Mouse (Mus musculus) frontal cortex, postnatal 25 days (tissue): Measurements from ENCODE around the gene Prune2.

Experiments
- DNase-seq, 2 experiments: peaks; one replicate each; pipeline ENCODE4 v3.0.0; 2022; ENCODE audit warnings: low spot score in 2 of 2

Prune2 gene

GRCm38 (mm10) chr19:16955613-16956271 is at the start of gene Prune2:
Gene Prune2, plus strand, starts transcription at chr19:16956118.
- DNase-seq = peak in 1 of 2 experiments; percentile 19

DNA sequence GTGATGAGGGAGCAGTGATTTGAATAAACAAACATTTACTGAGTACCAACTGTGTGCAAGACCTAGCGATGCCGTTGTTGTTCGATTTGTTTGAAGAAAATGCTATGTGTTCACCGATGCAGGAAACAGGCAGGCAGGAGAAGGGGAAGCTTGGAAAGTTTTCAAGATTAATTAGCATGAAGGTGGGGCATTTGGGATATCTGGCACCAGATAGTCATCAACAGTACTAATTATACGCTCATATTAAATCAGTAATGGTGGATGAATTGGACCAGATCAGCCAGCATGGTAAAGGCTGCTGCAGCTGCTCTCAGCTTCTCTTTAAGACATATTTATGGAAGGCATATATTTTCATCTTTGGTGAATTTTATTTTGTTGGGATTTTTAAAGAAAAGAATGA is 44.4 kb upstream of the Prune2 start:
- DNase-seq = no peak

GRCm38 (mm10) chr19:16924516-16924915 is 31.4 kb upstream of the Prune2 start:
- no peak for DNase-seq

DNA sequence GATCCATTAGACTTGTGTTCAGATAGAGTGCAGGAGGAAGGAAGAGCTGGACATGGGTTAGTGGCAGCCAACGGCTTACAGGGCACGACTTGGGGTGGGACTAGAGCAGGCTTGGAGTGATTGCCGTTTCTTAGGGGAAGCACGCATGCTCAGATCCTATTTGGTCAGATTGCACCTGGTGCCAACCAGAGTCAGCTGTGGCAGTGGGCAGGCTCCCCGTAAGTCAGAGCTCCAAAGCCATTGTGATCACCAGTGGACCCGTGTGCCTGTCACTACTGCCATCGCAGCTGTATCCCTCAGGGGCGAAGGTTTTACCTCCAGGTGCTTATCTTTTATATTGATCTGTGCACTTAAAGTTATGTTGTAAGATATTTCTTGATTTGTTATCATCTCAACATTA is 21.3 kb upstream of the Prune2 start:
- DNase-seq = no peak

GRCm38 (mm10) chr19:16948794-16949313 is 7.1 kb upstream of the Prune2 start:
- DNase-seq = no peak

- DNase-seq = no peak
Measured at GRCm38 (mm10) chr19:16949341-16949740, 6.6 kb upstream of the Prune2 start.

DNA sequence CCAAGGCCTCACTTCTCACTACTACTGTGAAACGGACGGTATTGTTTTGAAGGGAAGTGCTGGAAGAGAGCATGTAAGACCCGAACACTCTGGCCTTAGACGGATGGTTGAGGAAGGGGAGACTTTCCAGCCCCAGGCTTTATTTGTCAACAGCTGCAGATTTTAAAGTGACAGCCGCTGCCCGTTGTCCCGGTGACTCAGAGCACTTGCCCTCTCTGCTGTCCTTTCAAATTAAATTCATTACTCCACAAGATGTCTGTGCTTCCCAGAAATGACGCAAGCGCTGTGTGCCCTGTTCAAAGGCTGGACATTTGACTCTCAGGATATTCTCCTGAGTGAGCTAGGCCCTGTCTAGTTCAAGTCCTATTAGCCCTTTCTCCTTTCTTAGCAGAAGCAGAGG is 5.9 kb upstream of the Prune2 start:
- DNase-seq = no peak

DNA sequence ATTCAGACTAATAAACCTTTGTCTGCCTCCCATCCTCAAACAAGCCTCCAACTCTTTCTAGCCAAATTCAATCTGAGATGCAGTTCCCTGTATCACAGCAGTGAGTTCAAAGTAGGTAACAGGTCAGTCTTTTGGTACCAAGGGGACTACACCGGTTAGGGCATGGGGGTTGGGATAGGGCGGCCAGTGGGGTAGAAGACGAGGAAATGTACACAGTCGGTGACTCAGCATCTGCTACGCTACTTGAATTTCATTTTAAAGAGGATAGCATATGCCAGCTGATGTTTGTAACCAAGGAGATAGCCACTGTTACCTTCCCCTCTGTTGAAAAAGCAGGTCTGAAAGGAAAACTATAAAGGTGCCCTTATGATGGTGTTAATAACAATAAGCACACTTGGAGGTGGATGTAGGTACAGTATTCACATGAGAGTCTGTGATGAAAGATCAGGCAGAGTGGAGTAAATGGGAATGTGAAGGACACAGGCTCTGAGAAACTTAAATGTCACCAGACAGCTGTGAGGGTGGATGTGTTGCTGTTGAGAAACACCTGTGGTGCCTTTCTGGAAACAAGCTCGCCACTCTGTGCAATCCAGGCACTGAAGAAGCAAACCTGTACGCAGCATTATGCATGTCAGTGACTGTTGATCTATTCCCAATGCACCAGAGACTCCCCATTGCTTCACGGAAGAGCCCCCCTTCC is 5.1 kb upstream of the Prune2 start:
- no peak for DNase-seq

- no peak for DNase-seq
Measured at GRCm38 (mm10) chr19:16954736-16955135, 1.2 kb upstream of the Prune2 start.

DNA sequence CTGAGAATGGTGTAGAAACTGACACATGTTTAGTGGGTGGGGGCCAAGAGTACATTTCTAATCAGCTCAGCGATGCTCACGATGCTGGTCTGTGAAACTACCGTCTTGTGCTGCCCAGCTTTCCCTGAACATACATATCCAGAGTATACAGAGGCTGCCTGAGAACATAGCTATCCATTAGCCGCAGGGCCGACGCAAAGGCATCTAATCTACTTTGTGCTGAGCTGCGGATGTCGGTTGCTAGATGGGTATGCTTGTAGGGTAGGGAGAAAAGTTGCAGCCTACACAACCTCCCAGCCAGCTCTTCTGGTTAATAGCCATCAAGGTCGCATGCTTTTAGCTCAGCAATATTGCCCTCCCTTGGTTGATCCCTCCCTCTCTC is 696 bp upstream of the Prune2 start:
- DNase-seq = no peak

DNA sequence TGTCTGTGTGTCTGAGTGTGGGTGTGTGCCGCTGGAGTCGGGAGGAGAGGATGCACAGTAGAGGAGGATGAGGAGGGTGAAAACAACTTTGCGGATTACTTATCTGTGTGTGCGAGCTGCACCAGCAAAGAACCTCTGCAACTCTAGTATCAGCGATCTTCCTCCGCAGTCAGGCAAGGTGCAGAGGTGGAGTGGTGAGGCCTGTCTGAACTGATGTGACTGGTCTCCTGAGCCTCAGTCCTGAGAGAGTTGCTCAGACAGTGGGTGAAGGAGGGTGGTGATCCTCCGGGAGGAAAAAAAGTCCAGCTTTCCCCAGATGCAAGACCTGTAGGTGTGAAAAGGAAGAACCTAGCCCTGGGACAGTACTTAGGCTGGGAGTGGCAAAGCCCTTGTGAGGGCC is 401 bp downstream of the Prune2 start:
- DNase-seq = no peak

DNA sequence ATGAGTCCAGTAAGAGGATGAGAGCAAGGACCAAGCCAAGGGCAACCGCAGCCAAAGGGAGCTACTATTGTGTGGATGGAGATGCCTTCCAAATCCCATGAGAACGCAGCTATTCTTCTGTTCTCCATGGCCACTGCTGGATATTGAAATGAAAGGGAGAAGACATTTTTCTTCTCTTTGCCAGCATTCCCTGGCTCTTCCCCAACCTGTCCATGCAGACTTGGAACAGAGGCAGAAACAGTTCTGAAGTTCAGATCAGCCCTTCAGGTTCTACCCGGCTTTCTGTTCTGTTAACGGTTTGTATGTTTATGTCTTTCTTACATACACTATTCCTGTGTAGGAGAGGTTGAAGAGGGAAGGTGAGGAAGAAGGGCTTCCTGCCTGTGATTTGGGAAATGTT is 3.1 kb downstream of the Prune2 start:
- DNase-seq = no peak

DNA sequence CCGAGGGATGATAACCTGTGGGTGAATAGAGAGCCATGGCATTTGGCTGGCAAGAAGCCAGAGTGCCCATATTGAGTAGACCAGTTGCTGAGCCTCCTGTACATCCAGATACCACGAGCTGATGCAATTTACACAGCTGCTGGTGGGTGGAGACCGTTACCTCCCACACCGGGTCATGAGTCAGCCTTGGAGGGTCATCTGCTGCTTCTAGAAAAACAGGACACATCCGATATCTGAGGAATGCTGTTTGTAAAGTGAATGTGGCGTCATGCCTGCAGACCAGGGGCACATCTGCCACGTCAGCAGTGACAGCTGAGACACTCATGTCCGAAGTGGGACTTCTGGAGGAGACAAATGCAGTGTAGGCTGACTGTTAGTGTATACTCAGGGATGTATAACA is 3.6 kb downstream of the Prune2 start:
- no peak for DNase-seq

GRCm38 (mm10) chr19:16961036-16961435 is 5.1 kb downstream of the Prune2 start:
- no peak for DNase-seq

- no peak for DNase-seq
Measured at GRCm38 (mm10) chr19:16963178-16963577, 7.3 kb downstream of the Prune2 start.

DNA sequence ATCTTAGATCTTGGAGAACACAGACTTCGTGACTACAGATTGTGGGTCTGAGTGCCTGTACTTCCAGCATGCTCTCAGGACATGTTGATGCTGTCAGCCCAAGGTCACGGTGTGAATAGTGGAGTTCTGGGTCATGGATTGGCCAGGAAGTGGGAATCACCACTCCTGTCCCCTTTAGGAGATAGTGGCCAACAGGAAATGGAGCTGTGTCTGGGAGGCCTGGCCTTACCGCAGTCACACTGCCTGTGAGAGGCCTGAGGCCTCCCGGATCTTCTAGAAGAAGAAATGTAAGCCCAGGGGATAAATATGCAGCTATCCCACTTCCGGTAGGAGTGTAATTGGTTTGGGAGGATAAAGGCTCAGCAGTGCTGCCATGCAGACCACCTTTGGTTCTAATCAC is 12.8 kb downstream of the Prune2 start:
- DNase-seq = no peak

DNA sequence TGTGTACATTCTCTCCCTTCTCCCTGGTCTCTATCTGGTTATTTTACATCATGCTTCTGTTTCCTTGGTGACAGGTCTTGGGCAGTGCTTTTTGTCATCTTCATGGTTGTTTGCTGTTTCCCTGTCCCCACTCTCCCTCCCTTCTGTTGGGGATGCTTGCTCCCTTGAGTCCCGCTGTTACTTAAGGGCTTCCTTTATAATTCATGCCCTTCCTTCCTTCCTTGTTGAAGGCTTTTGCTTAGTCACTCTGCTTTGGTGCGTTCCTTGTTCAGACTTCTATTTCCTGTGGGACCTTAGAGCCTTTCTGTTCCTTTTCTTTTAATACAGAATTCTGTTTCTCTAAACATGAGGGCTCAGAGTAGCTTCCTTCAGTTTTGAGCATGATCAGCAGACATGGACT is 14.7 kb downstream of the Prune2 start:
- DNase-seq = no peak

DNA sequence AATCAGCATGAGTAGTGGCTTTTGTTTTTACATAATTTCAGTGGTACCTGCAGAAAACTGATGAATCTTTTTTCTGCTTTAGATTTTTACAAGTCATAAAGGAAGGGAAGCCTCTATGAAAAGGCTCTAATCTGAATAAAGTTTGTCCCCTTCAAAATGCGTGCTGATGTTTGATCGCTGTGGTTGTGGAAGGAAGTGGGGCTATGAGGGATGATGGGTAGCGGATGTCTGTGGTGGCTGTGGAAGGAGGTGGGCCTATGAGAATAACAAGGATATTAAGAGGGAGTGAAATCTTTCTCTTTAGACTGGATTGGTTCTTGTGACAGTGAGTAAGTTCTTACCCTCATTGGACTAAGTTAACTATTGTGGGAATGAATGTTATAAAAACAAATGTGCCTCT is 23.0 kb downstream of the Prune2 start:
- DNase-seq = no peak

GRCm38 (mm10) chr19:16981743-16982142 is 25.8 kb downstream of the Prune2 start:
- no peak for DNase-seq

DNA sequence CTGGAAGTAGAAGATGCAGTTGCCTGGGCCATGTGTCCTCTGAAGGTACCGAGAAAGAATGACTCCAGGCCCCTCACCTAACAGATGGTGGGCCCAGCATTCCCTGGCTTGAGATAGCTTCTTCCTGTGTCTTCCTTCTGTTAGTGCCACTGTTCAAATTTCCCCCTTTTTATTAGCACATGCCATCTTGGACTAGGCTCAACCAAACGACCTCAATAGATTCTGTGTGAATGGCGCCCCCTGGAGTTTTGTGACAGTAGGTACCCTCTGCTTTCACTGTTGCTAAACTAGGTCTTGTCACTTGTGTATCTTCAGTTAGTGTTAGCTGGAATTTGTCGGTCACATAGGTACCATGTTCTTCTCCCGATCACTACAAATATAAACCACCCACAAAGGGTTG is 29.0 kb downstream of the Prune2 start:
- peak; percentile 3 to 20 for DNase-seq

DNA sequence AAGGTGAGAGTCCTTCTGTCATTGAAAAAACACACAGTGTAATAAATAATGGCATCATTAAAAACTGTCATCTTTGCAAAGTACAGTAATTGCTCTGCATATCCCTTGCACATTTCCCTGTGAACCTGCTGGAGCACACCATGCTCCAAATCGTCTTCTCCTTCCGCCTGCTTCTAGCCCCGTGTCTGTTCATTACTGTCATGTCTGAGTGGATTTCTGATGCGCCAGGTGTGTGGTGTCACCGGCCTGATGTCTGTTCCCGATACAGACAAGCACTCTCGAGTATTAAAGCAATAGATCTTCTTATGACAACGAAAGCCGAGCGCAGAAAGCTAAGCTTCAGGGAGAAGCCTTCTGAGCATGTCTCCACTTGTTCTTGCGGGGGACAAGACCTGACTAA is 32.1 kb downstream of the Prune2 start:
- DNase-seq = no peak

DNA sequence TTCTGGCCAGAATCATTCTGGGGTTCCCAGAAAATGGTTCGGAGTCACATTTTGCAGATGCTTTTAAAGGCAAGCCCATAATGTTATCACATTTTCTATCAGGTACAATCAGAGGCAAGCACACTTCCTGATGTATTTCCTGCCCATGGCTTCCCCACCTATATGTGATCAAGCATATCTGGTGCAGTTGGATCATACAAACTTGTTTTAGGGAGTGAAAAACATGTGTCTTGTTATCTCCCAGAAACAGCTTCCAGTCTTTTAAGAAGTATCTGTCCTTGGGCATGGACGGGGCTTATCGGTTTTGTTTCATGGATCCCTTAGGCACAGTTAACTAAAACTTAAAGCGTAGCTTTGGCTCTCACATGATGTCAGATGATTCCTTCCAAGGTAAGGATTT is 36.2 kb downstream of the Prune2 start:
- DNase-seq = no peak

DNA sequence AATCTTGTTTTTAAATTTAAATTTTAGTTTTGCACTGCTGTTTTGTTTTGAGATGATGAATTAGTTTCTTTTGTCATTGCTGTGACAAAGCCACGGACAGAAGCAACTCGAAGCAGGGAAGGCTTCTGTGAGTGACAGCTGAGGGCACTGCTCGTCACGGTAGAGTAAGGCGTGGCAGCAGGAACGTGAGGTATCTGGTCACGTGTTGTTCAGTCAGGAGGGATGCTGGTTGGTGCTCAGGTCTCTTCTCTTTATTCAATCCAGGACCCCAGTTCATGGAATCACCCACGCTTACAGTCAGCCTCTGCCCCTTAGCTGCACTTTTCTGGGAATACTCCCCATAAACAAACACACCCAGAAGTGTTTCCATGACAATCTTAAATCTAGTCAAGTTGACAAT is 38.3 kb downstream of the Prune2 start:
- no peak for DNase-seq

DNA sequence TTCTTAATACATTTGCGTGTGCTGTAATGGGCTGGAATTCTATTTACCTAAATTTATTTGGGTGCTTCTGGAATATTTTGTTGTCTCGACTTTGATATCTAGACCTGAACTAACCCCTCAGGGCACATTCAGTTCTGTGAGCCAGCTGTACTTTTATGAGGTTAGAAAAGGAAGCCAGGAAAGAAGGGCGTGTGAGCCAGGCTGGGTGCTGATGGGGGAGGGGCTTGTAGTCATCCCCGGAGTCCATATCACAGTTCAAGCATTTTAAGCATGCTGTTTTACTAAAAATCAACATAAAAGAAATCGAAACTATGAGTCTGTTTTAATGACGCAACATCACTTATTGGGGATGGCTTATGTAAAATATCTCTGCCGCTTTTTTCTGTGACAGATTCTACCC is 42.0 kb downstream of the Prune2 start:
- no peak for DNase-seq
